Mouse (Mus musculus) spleen, postnatal 36 days (tissue): ENCODE results near the gene Hif3a.
A peak's percentile ranks its signal among the peaks of the same experiment; 100 is the strongest.

Source experiments
- DNase-seq, 2 experiments: peaks; one replicate each; pipeline ENCODE4 v3.0.0; 2022; ENCODE audit warnings: low spot score in 2 of 2, mixed read lengths in 1 of 2

The Hif3a gene

GRCm38 (mm10) chr7:16992451-16992807 lies 69.8 kb downstream of the Hif3a start, which contains the start of gene Ccdc8:
Ccdc8 (plus strand) TSS chr7:16992708.
- DNase-seq, result no peak

GRCm38 (mm10) chr7:16991681-16992450 lies 70.4 kb downstream of the Hif3a start:
- no peak for DNase-seq

GRCm38 (mm10) chr7:16990006-16990744 lies 72.1 kb downstream of the Hif3a start:
- DNase-seq, result no peak

GRCm38 (mm10) chr7:16988405-16988804 lies 73.8 kb downstream of the Hif3a start:
- DNase-seq, result no peak

GRCm38 (mm10) chr7:16987541-16988149 lies 74.6 kb downstream of the Hif3a start:
- no peak for DNase-seq

GRCm38 (mm10) chr7:16982859-16983568 lies 79.2 kb downstream of the Hif3a start, which contains the start of gene Gm42372:
Gm42372 (plus strand) TSS chr7:16983086.
- DNase-seq, result peak; percentile 56 to 60
